Mouse (Mus musculus): ENCODE results near the gene Zfhx3.

- TF ChIP-seq CTCF (IDR thresholded peaks at IDR 0.05; ENCODE audit: control insufficient read depth, insufficient read depth, low read length): no peak
- TF ChIP-seq POLR2A (IDR thresholded peaks at IDR 0.05; ENCODE audit: borderline replicate concordance, control insufficient read depth, low read depth, low read length): no peak
Measured at GRCm38 (mm10) chr8:107946888-107947287, 4.4 kb downstream of the Zfhx3 start.
